Mouse (Mus musculus): Measurements from ENCODE around the gene Gdf15. TPM values are rescaled to one million over a fixed set of nuclear protein-coding genes. Genes with fewer than 3 reads are reported as not detected.

Gene Gdf15
- polyA plus RNA-seq, 1 experiment from 2014 or later = 0.60 TPM

DNA sequence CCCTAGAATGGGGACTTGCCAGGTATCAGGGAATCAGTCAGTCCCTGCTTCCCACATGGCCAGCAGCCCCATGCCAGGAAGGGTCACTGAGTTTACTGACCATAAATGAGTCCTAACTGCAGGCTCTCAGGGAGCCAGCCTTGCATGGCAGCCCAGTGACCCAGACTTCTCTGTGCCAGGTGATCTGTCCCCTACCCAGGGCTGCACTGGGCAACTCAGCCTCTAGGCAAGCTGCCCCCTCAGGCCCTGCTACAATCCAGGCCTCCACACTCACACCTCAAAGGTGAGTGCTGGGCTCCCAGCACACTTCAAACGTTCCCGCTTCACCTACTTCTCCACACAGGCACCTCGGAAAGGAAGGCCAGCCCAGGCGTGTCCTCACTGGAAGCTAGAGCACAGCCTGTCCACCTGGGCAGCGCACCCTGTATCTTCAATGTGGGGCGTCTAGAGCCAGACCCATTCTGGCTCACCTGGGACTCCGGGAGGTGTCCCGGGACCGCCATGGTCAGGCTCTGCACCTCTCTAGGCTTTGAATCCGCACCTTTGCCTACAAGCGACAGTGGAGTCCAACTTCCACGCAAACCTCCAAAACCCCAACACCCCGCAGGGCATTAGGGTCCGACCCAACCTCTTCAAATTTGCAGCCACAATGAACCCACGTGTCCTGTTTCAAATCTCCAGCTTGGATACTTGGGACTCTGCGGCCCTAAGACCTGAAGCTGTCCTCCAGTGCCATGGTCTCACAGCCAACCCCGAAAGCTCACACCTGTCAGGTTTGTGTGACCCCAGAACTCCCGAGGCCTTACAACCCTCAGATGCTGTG is 25.3 kb downstream of the Gdf15 start:
- Histone ChIP-seq H3K27ac (ENCODE audit: low read length) (no peak overlapping the region), H3K4me1 (replicated peaks; ENCODE audit: control insufficient read depth, insufficient read depth, low read length) (peaks cover 33% of the 10 kb centered on the region), H3K4me2 (ENCODE audit: low read depth, low read length) (peak overlapping the region; percentile 74), H3K4me3 (ENCODE audit: low read length) (peak overlapping the region; percentile 83), H3K9me3 (ENCODE audit: control insufficient read depth, low read length) (no peaks in the 10 kb centered on the region), H3K27me3 (ENCODE audit: control insufficient read depth, insufficient read depth, low read depth, low read length) (no peaks in the 10 kb centered on the region), H3K9ac (ENCODE audit: low read length) (peak overlapping the region; percentile 90), H3K36me3 (ENCODE audit: control insufficient read depth, insufficient read depth, low read length) (peaks cover 7% of the 10 kb centered on the region)
- WGBS = 56% methylated on average over 18 of the region's 18 CpGs
- no peak for ATAC-seq (ENCODE audit: low read depth)

DNA sequence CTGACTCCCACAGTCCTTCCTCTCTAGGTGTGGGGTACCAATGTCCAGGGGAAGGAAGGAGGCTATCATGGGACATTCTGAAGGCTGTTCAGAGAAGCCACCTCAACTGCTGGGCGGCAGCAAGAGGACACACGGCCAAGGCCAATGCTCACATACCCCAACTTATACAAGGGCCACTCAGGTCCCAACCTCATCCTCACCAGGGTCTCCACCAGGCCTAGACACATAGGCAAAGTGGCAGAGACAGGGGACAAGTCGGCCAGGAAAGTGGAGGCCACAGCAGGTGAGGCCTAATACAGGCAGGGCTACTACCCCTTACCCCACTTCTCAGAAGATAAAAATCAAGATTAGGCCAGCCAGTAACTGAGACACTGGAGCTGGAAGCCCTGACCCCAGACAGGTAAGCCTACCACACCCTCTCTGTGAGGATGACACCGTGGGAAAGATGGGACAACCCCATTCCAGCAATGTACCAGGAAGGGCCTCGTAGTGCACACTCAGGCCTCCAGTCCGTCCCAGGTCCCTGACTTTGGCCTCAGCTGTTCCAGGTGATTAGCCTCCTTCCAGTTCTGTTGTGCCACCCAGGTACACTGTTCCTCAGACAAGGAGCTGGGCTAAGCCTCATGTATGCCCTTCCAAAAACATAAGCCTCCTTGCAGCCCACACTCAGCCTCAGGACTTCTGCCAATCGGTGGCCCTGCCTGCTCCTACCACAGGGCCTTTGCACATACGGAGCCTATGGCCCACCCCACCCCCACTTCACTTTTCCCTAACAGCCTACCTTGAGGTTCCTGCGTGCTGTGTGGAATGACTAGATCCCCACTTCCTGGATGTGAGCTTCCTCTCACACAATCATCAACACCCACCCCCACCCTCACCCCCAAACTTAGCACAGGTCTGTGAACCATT is 26.1 kb downstream of the Gdf15 start:
- Histone ChIP-seq H3K36me3 (ENCODE audit: control insufficient read depth, insufficient read depth, low read length) (peaks cover 7% of the 10 kb centered on the region), H3K4me2 (ENCODE audit: low read depth, low read length) (no peak overlapping the region), H3K9me3 (ENCODE audit: control insufficient read depth, low read length) (no peaks in the 10 kb centered on the region), H3K4me3 (ENCODE audit: low read length) (no peak overlapping the region), H3K27ac (ENCODE audit: low read length) (no peak overlapping the region), H3K4me1 (replicated peaks; ENCODE audit: control insufficient read depth, insufficient read depth, low read length) (peaks cover 31% of the 10 kb centered on the region), H3K27me3 (ENCODE audit: control insufficient read depth, insufficient read depth, low read depth, low read length) (no peaks in the 10 kb centered on the region), H3K9ac (ENCODE audit: low read length) (no peak overlapping the region)
- no peak for ATAC-seq (ENCODE audit: low read depth)
- 80% methylated on average over 9 of the region's 9 CpGs for WGBS

DNA sequence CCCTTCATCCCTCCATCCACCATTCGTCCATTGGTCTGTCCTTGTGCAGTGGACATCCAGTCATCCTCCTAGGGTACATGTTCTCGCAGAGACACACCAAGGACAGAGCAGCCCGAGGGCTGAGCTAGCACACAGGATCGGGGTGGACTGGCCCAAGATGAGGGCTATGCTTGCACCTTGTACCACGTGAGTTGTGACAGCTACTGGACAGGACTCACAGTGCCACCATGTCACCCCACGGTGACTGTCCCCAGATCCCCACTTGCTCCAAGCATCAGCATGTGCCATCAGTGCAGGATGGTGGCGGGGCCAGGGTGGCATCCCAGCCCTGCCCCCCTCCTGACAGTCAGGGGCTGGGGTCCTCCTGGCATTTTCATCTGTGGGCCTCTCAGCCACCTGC is 27.7 kb downstream of the Gdf15 start:
- H3K9me3 ChIP-seq (ENCODE audit: control insufficient read depth, low read length) = no peaks in the 10 kb centered on the region
- peaks cover 7% of the 10 kb centered on the region for H3K36me3 ChIP-seq (ENCODE audit: control insufficient read depth, insufficient read depth, low read length)
- H3K27ac ChIP-seq (ENCODE audit: low read length) = no peak overlapping the region
- H3K9ac ChIP-seq (ENCODE audit: low read length) = no peak overlapping the region
- peaks cover 35% of the 10 kb centered on the region for H3K4me1 ChIP-seq (replicated peaks; ENCODE audit: control insufficient read depth, insufficient read depth, low read length)
- H3K4me3 ChIP-seq (ENCODE audit: low read length) = no peak overlapping the region
- no peak for ATAC-seq (ENCODE audit: low read depth)
- WGBS = 86% methylated on average over 7 of the region's 7 CpGs
- H3K27me3 ChIP-seq (ENCODE audit: control insufficient read depth, insufficient read depth, low read depth, low read length) = no peaks in the 10 kb centered on the region
- no peak overlapping the region for H3K4me2 ChIP-seq (ENCODE audit: low read depth, low read length)

DNA sequence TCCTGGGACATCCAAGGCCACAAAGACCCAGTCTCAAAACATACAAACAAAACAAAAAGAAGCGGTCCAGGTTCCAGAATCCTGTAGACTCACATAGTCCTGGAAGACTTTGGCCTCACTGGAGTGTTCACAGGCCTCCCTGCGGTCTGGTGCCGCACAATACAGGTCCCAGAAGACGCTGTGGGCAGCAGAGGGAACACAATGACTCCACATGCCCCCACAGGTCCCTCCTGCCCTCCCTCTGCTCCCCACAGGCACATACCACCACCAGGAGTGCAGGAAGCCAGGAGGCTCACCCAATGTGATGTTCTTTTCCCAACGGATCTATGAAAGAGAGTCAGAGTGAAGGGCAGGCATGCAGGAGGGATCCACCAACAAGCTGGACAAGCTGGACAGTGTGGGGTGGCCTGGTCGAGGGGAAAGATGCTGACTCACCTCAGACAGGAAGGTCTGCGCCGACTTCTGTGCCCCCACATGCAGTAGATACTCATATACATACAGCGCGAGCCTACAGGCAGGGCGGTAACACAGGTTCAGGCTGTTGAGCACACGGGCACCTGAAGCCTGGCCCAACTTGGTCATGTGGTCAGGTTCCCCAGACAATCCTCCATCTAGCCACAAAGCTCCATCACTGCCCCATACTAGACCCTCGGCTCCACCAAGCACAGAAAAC is 30.0 kb downstream of the Gdf15 start:
- Histone ChIP-seq H3K4me3 (ENCODE audit: low read length) (no peak overlapping the region), H3K27me3 (ENCODE audit: control insufficient read depth, insufficient read depth, low read depth, low read length) (no peaks in the 10 kb centered on the region), H3K9me3 (ENCODE audit: control insufficient read depth, low read length) (no peaks in the 10 kb centered on the region), H3K9ac (ENCODE audit: low read length) (no peak overlapping the region), H3K27ac (ENCODE audit: low read length) (no peak overlapping the region), H3K4me2 (ENCODE audit: low read depth, low read length) (no peak overlapping the region), H3K36me3 (ENCODE audit: control insufficient read depth, insufficient read depth, low read length) (peaks cover 7% of the 10 kb centered on the region), H3K4me1 (replicated peaks; ENCODE audit: control insufficient read depth, insufficient read depth, low read length) (peaks cover 43% of the 10 kb centered on the region)
- no peak for ATAC-seq (ENCODE audit: low read depth)
- whole genome bisulfite sequencing = 91% methylated on average over 13 of the region's 13 CpGs

DNA sequence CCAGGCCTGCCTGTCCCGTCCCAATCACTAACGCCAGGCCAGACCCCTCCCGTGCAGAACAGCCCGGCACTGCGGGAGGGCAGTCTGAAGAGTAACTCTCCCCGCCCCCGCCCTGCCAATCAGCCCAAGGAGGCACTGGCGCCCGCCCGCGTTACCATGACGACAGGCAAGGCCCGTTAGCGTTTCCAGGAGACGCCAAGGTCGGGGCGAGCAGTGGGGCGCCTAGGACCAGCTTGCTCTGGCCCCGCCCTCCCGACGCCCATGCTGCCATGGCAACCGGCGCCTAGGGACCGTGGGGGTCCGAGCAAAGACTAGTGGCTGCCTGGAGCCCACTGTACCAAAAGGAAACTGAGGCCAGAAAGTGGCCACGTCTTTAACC is 31.0 kb downstream of the Gdf15 start:
- H3K9me3 ChIP-seq (ENCODE audit: control insufficient read depth, low read length) = no peaks in the 10 kb centered on the region
- H3K27me3 ChIP-seq (ENCODE audit: control insufficient read depth, insufficient read depth, low read depth, low read length) = no peaks in the 10 kb centered on the region
- H3K4me2 ChIP-seq (ENCODE audit: low read depth, low read length) = peak overlapping the region; percentile 52
- peak overlapping the region; percentile 77 for H3K27ac ChIP-seq (ENCODE audit: low read length)
- no peak overlapping the region for H3K9ac ChIP-seq (ENCODE audit: low read length)
- H3K4me3 ChIP-seq (ENCODE audit: low read length) = peak overlapping the region; percentile 17
- H3K36me3 ChIP-seq (ENCODE audit: control insufficient read depth, insufficient read depth, low read length) = peaks cover 11% of the 10 kb centered on the region
- peaks cover 41% of the 10 kb centered on the region for H3K4me1 ChIP-seq (replicated peaks; ENCODE audit: control insufficient read depth, insufficient read depth, low read length)
- peak; percentile 35 for ATAC-seq (ENCODE audit: low read depth)
- 2% methylated on average over 23 of the region's 26 CpGs for WGBS

DNA sequence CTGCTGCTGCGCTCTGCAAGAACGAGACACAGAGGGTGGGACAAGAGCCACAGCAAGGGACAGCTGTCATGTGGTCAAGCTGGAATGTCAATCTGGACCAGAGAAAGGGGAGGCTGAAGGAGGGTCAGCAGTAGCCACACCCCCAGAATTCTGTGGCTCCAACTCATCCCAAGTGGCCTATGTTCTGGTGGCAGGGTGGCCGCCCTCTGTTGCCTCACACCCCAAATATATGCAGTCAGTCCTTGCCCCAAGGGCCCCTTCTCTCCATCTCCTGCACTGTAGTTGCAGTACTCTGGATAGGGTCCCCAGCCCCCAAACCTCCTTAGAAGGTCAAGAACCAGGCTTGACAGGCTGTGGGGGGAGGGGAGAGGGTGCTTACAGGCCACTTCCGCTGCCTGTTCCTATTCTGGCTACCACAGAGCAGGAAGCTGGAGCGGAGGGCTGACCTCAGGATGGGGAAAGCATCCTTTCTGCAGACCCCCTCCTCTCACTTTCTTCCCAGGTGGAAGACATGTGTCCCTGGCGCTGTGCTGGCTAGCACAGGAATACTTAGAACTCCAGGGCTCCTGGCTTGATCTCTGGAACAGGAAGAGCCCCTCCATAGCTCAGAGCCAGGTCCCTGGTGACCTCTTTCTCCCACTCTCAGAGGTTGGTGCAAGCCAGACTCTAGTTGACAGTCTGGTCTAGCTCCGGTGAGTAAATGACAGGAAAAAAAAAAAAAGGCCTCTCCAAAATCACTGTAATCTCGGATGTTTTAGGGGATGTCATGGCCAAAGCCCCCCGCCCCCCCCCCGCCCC is 31.6 kb downstream of the Gdf15 start:
- H3K4me3 ChIP-seq (ENCODE audit: low read length) = peak overlapping the region; percentile 17
- no peak overlapping the region for H3K9ac ChIP-seq (ENCODE audit: low read length)
- H3K36me3 ChIP-seq (ENCODE audit: control insufficient read depth, insufficient read depth, low read length) = peaks cover 16% of the 10 kb centered on the region
- peaks cover 41% of the 10 kb centered on the region for H3K4me1 ChIP-seq (replicated peaks; ENCODE audit: control insufficient read depth, insufficient read depth, low read length)
- ATAC-seq (ENCODE audit: low read depth) = peak; percentile 15
- peak overlapping the region; percentile 52 for H3K4me2 ChIP-seq (ENCODE audit: low read depth, low read length)
- no peaks in the 10 kb centered on the region for H3K27me3 ChIP-seq (ENCODE audit: control insufficient read depth, insufficient read depth, low read depth, low read length)
- 23% methylated on average over 10 of the region's 10 CpGs for WGBS
- no peaks in the 10 kb centered on the region for H3K9me3 ChIP-seq (ENCODE audit: control insufficient read depth, low read length)
- H3K27ac ChIP-seq (ENCODE audit: low read length) = peak overlapping the region; percentile 77

DNA sequence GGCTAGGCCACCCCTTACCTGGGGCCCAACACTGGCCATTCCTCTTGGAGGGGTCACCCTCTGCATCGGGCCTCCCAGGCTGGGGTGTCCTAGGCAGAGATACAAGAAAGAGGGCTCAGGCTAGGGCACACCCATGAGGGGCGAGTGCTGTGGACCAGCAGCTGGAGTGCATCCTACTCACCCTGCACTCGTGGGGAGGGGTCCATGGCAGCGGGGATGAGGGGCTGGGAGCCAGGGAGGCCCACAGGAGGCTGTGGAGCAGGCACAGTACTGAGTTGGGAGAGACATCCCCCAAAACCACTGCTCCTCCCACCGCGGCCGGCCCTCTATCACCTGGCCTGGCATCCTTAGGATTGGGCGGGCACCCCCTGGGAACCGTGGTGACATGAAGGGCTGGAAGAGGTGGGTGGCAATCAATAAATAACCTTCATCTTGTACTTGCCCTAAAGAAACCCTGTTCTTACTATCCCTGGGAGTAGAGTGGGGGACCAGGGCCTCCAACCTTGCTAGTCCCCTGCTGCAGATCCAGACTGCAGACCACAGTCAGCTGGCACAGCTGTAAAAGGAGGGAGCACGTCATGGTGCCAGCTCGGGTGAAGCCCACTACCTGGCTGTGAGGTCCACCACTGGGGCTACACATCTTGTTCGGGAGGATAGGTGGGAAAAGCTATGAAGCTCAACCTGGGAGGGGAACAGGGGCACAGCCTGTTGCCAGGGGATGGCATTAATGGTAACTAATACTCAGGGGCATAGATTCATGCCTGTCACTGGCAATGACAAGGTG is 32.6 kb downstream of the Gdf15 start:
- Histone ChIP-seq H3K9ac (ENCODE audit: low read length) (no peak overlapping the region), H3K27ac (ENCODE audit: low read length) (no peak overlapping the region), H3K4me2 (ENCODE audit: low read depth, low read length) (no peak overlapping the region), H3K4me1 (replicated peaks; ENCODE audit: control insufficient read depth, insufficient read depth, low read length) (peaks cover 48% of the 10 kb centered on the region), H3K36me3 (ENCODE audit: control insufficient read depth, insufficient read depth, low read length) (peaks cover 16% of the 10 kb centered on the region), H3K9me3 (ENCODE audit: control insufficient read depth, low read length) (no peaks in the 10 kb centered on the region), H3K4me3 (ENCODE audit: low read length) (no peak overlapping the region), H3K27me3 (ENCODE audit: control insufficient read depth, insufficient read depth, low read depth, low read length) (no peaks in the 10 kb centered on the region)
- no peak for ATAC-seq (ENCODE audit: low read depth)
- WGBS = 66% methylated on average over 12 of the region's 12 CpGs

DNA sequence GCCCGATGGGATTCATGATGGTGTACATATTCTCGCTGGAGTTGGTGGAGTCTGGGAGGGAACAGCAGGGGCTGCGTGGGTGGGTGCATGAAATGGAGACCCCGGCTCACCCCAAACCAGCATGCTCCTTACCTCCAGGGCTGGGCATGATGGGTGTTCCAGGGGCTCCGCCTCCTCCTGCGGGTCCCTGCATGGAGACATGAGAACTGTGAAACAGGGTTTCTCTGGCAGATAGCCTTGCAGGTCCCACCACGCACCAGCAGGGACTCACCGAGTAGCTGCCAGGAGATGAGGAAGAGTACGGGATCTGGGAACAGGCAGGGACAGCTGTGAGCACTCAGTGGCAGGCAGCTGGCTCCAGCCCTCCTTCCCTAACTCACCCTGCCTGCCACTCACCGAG is 33.5 kb downstream of the Gdf15 start:
- H3K36me3 ChIP-seq (ENCODE audit: control insufficient read depth, insufficient read depth, low read length) = peaks cover 16% of the 10 kb centered on the region
- WGBS = 19% methylated on average over 10 of the region's 10 CpGs
- 0 out of 2 replicates have a peak, but pooled peaks have one; percentile 1 for ATAC-seq (ENCODE audit: low read depth)
- peak overlapping the region; percentile 86 for H3K4me2 ChIP-seq (ENCODE audit: low read depth, low read length)
- H3K9ac ChIP-seq (ENCODE audit: low read length) = peak overlapping the region; percentile 31
- H3K27ac ChIP-seq (ENCODE audit: low read length) = no peak overlapping the region
- H3K4me1 ChIP-seq (replicated peaks; ENCODE audit: control insufficient read depth, insufficient read depth, low read length) = peaks cover 52% of the 10 kb centered on the region
- peak overlapping the region; percentile 51; the same call in 1 of the 2 replicates for H3K4me3 ChIP-seq (ENCODE audit: low read length)
- H3K27me3 ChIP-seq (ENCODE audit: control insufficient read depth, insufficient read depth, low read depth, low read length) = no peaks in the 10 kb centered on the region
- H3K9me3 ChIP-seq (ENCODE audit: control insufficient read depth, low read length) = no peaks in the 10 kb centered on the region
